In genomic region chr9:62498945-62499344, GRCm38 (mm10) we compare ENCODE assay signal across 23 mouse cellular contexts. TPM values are rescaled to one million over a fixed set of nuclear protein-coding genes. Genes with fewer than 3 reads are reported as not detected.
A peak's percentile ranks its signal among the peaks of the same experiment; 100 is the strongest.
DNase-seq lines count a peak whose midpoint lies in the region; ATAC-seq lines count a peak whose summit lies in the region.
"Had no signal": no experiment of that assay in that cellular context is flagged by ENCODE, and none has a peak within 500 bp of the region (broad histone marks: within the 10 kb centered on the region; RNA-seq: fewer than 3 reads in every experiment).

No protein-coding gene starts in this region.

- ATAC-seq in activated CD4-positive, CD25-positive, alpha-beta regulatory T cell, adult 4 months: no peak
- ATAC-seq: hindbrain, postnatal 0 days; intestine, embryonic 15.5 days; midbrain, embryonic 15.5 days had no signal

- DNase-seq in adipocyte (ENCODE audit: low spot score): peak; percentile 15
- peak; percentile 88 for DNase-seq in brain, adult 2 months (ENCODE audit: low read depth, low spot score)
- peak; percentile 71 for DNase-seq in cerebellum, adult 8-10 months
- peak; percentile 75 to 79 for DNase-seq in cerebellum, postnatal 25 days
- no peak for DNase-seq in urinary bladder, postnatal 14 days (ENCODE audit: low spot score)
- DNase-seq: adrenal gland, postnatal 10 days; B cell, adult 2 months; gastrocnemius, postnatal 10 days; heart, postnatal 36 days; kidney, adult 2 months; kidney, postnatal 36 days; layer of hippocampus, postnatal 36 days; liver; lung, adult 2 months; lung, postnatal 10 days; right cerebral cortex, postnatal 4 days; thymus, adult 2 months; thymus, postnatal 36 days had no signal

RNA-seq across cellular contexts. Expression of gene Coro2b, which starts 37.9 kb away (rescaled TPM):
- polyA plus RNA-seq in activated CD4-positive, CD25-positive, alpha-beta regulatory T cell, adult 4 months (2017; shearing (Covaris generic)): 1 to 10 TPM in 1 of 2 experiments, under 1 TPM in 1; 0.45 to 2.5 TPM
- polyA plus RNA-seq: erythroblast, embryonic 14.5 days had no signal
